Comparison of ENCODE assay signal across 28 mouse cellular contexts in genomic region chr16:45610267-45610666, GRCm38 (mm10). TPM values are rescaled to one million over a fixed set of nuclear protein-coding genes. Genes with fewer than 3 reads are reported as not detected.
DNase-seq lines count a peak whose midpoint lies in the region; ATAC-seq and TF ChIP-seq lines count a peak whose summit lies in the region.
"Had no signal": no experiment of that assay in that cellular context is flagged by ENCODE, and none has a peak within 500 bp of the region (broad histone marks: within the 10 kb centered on the region; RNA-seq: fewer than 3 reads in every experiment).

Gene Gcsam (plus strand): TSS chr16:45610380.

- 16% methylated on average over 4 of the region's 4 CpGs for WGBS in liver, embryonic 16.5 days (ENCODE audit: insufficient replicate concordance)
- 46% methylated on average over 4 of the region's 4 CpGs for WGBS in liver, embryonic 11.5 days
- 49% methylated on average over 4 of the region's 4 CpGs for WGBS in intestine, embryonic 15.5 days
- 27% methylated on average over 4 of the region's 4 CpGs for WGBS in small intestine, adult 2 months
- 83% methylated on average over 4 of the region's 4 CpGs for WGBS in forebrain, embryonic 16.5 days

- H3K4me1 ChIP-seq in liver, embryonic 16.5 days (ENCODE audit: control insufficient read depth, low read depth, low read length): no peaks in the 10 kb centered on the region; the same call in none of the 2 replicates
- peaks cover 3% of the 10 kb centered on the region; the same call in 1 of the 2 replicates for H3K4me1 ChIP-seq in liver, embryonic 11.5 days (replicated peaks; ENCODE audit: control insufficient read depth, insufficient read depth, low read length)
- peaks cover 5% of the 10 kb centered on the region; the same call in 1 of the 2 replicates for H3K4me1 ChIP-seq in intestine, embryonic 15.5 days (replicated peaks)
- peaks cover 7% of the 10 kb centered on the region; the same call in 1 of the 2 replicates for H3K4me1 ChIP-seq in small intestine, adult 2 months (ENCODE audit: control insufficient read depth, insufficient read depth, insufficient read length, low read length)
- H3K4me1 ChIP-seq in forebrain, embryonic 16.5 days (replicated peaks; ENCODE audit: control insufficient read depth, insufficient read depth, low read length): no peaks in the 10 kb centered on the region
- H3K4me1 ChIP-seq: forebrain, embryonic 12.5 days; hindbrain, embryonic 12.5 days; midbrain, embryonic 15.5 days had no signal

- peak within 1 kb of the TSS; percentile 48; the same call in 1 of the 2 replicates for H3K27ac ChIP-seq in liver, embryonic 16.5 days (ENCODE audit: low read length)
- H3K27ac ChIP-seq in liver, embryonic 11.5 days (ENCODE audit: low read depth, low read length): no peak within 1 kb of the TSS
- no peak within 1 kb of the TSS for H3K27ac ChIP-seq in intestine, embryonic 15.5 days
- H3K27ac ChIP-seq in small intestine, adult 2 months (ENCODE audit: insufficient read depth, low read depth, low read length): peak within 1 kb of the TSS; percentile 40; the same call in 1 of the 2 replicates
- H3K27ac ChIP-seq in forebrain, embryonic 16.5 days (ENCODE audit: low read length): no peak within 1 kb of the TSS
- H3K27ac ChIP-seq: forebrain, embryonic 12.5 days; hindbrain, embryonic 12.5 days; liver, embryonic 14.5 days; macrophage; midbrain, embryonic 15.5 days had no signal

- no peak within 1 kb of the TSS for H3K4me2 ChIP-seq in liver, embryonic 16.5 days (ENCODE audit: low read depth, low read length)
- H3K4me2 ChIP-seq in liver, embryonic 11.5 days: no peak within 1 kb of the TSS
- no peak within 1 kb of the TSS for H3K4me2 ChIP-seq in intestine, embryonic 15.5 days (replicated peaks)
- H3K4me2 ChIP-seq in forebrain, embryonic 16.5 days (ENCODE audit: low read length): no peak within 1 kb of the TSS
- H3K4me2 ChIP-seq: forebrain, embryonic 12.5 days; hindbrain, embryonic 12.5 days; midbrain, embryonic 15.5 days had no signal

- no peak within 1 kb of the TSS for H3K9ac ChIP-seq in liver, embryonic 16.5 days (ENCODE audit: low read depth, low read length)
- H3K9ac ChIP-seq in liver, embryonic 11.5 days (ENCODE audit: low read depth, low read length): no peak within 1 kb of the TSS
- no peak within 1 kb of the TSS for H3K9ac ChIP-seq in intestine, embryonic 15.5 days
- no peak within 1 kb of the TSS for H3K9ac ChIP-seq in forebrain, embryonic 16.5 days (replicated peaks; ENCODE audit: low read depth, low read length)
- H3K9ac ChIP-seq: forebrain, embryonic 12.5 days; hindbrain, embryonic 12.5 days; liver, embryonic 14.5 days; midbrain, embryonic 15.5 days had no signal

- H3K36me3 ChIP-seq in liver, embryonic 16.5 days (ENCODE audit: control insufficient read depth, insufficient read depth): no peaks in the 10 kb centered on the region
- no peaks in the 10 kb centered on the region for H3K36me3 ChIP-seq in liver, embryonic 11.5 days (ENCODE audit: control insufficient read depth, insufficient read depth, low read length)
- no peaks in the 10 kb centered on the region for H3K36me3 ChIP-seq in intestine, embryonic 15.5 days
- no peaks in the 10 kb centered on the region for H3K36me3 ChIP-seq in small intestine, adult 2 months (ENCODE audit: control insufficient read depth, insufficient read depth, low read length)
- no peaks in the 10 kb centered on the region for H3K36me3 ChIP-seq in forebrain, embryonic 16.5 days (ENCODE audit: control insufficient read depth, insufficient read depth)
- H3K36me3 ChIP-seq: forebrain, embryonic 12.5 days; hindbrain, embryonic 12.5 days; midbrain, embryonic 15.5 days had no signal

- no peak within 1 kb of the TSS for H3K4me3 ChIP-seq in liver, embryonic 16.5 days (ENCODE audit: low read depth, low read length)
- H3K4me3 ChIP-seq in liver, embryonic 11.5 days (ENCODE audit: low read depth, low read length): no peak within 1 kb of the TSS
- no peak within 1 kb of the TSS for H3K4me3 ChIP-seq in intestine, embryonic 15.5 days (replicated peaks)
- no peak within 1 kb of the TSS for H3K4me3 ChIP-seq in small intestine, adult 2 months (ENCODE audit: low read depth, low read length)
- no peak within 1 kb of the TSS for H3K4me3 ChIP-seq in forebrain, embryonic 16.5 days (replicated peaks; ENCODE audit: low read length)
- H3K4me3 ChIP-seq: forebrain, embryonic 12.5 days; hindbrain, embryonic 12.5 days; midbrain, embryonic 15.5 days; myocyte had no signal

- no peaks in the 10 kb centered on the region for H3K9me3 ChIP-seq in liver, embryonic 16.5 days (replicated peaks; ENCODE audit: control insufficient read depth, low read length)
- H3K9me3 ChIP-seq in liver, embryonic 11.5 days (ENCODE audit: control insufficient read depth, low read length): no peaks in the 10 kb centered on the region
- no peaks in the 10 kb centered on the region for H3K9me3 ChIP-seq in intestine, embryonic 15.5 days
- no peaks in the 10 kb centered on the region for H3K9me3 ChIP-seq in forebrain, embryonic 16.5 days (ENCODE audit: control insufficient read depth, low read length)
- H3K9me3 ChIP-seq: forebrain, embryonic 12.5 days; hindbrain, embryonic 12.5 days; midbrain, embryonic 15.5 days had no signal

- no peak for ATAC-seq in liver, embryonic 16.5 days (ENCODE audit: low read depth)
- ATAC-seq in liver, embryonic 11.5 days (replicated peaks; ENCODE audit: low FRiP score): no peak
- peak; percentile 55 for ATAC-seq in common myeloid progenitor, adult 5-6 weeks (replicated peaks; ENCODE audit: low read depth, poor library complexity, severe bottlenecking)
- peak; percentile 71 for ATAC-seq in intestine, embryonic 15.5 days
- no peak for ATAC-seq in forebrain, embryonic 16.5 days
- ATAC-seq: midbrain, embryonic 15.5 days had no signal

- DNase-seq in liver, embryonic 11.5 days (ENCODE audit: low spot score): no peak
- DNase-seq in layer of hippocampus, postnatal 10 days (ENCODE audit: low spot score in 2 of 2): no peak
- no peak for DNase-seq in embryo, embryonic 10 days (ENCODE audit: low spot score)
- DNase-seq: adrenal gland, postnatal 36 days; cerebellum, adult 11-12 months; cerebellum, postnatal 14 days; gastrocnemius, postnatal 25 days; kidney, adult 11 months; kidney, postnatal 10 days; left cerebral cortex, postnatal 4 days; spleen, adult 18-20 months; thymus, postnatal 14 days had no signal

- TF ChIP-seq CTCF in small intestine, adult 2 months (IDR thresholded peaks at IDR 0.05; ENCODE audit: extremely low read depth, insufficient read length, insufficient replicate concordance, low read depth, low read length): no peak

- TF ChIP-seq POLR2A in small intestine, adult 2 months (IDR thresholded peaks at IDR 0.05; ENCODE audit: low read depth, low read length): no peak

- no peaks in the 10 kb centered on the region for H3K27me3 ChIP-seq in liver, embryonic 16.5 days (ENCODE audit: control insufficient read depth, insufficient read depth, low read depth, low read length)
- H3K27me3 ChIP-seq in liver, embryonic 11.5 days (replicated peaks; ENCODE audit: control insufficient read depth, insufficient read depth, low read length): no peaks in the 10 kb centered on the region
- no peaks in the 10 kb centered on the region for H3K27me3 ChIP-seq in intestine, embryonic 15.5 days (replicated peaks)
- no peaks in the 10 kb centered on the region for H3K27me3 ChIP-seq in small intestine, adult 2 months (ENCODE audit: control insufficient read depth, insufficient read depth, low read length)
- H3K27me3 ChIP-seq in forebrain, embryonic 16.5 days (replicated peaks; ENCODE audit: control insufficient read depth, insufficient read depth, low read length): no peaks in the 10 kb centered on the region
- H3K27me3 ChIP-seq: forebrain, embryonic 12.5 days; hindbrain, embryonic 12.5 days; midbrain, embryonic 15.5 days had no signal

RNA-seq across cellular contexts. Expression of gene Gcsam, which starts in this region (rescaled TPM):
- 1.8 and 1.9 TPM in 2 replicates for polyA plus RNA-seq in liver, embryonic 16.5 days (2015; fragmentation: Nextera tagmentation; extraction: Ambion mirVana)
- 1.6 and 2.0 TPM in 2 replicates for polyA plus RNA-seq in liver, embryonic 11.5 days (2014; fragmentation: Nextera tagmentation; extraction: Ambion mirVana)
- total RNA-seq in common myeloid progenitor, adult 5-6 weeks (2017): 1.2 and 1.7 TPM in 2 replicates
- 0.10 and 0.14 TPM in 2 replicates for polyA plus RNA-seq in intestine, embryonic 15.5 days (2015; fragmentation: Nextera tagmentation; extraction: Ambion mirVana)
- polyA plus RNA-seq in small intestine, adult 2 months (2012; rRNA removed): 0.06 and 0.11 TPM in 2 replicates
- not detected for total RNA-seq in layer of hippocampus, postnatal 10 days (2021)
- 0.07 TPM in 1 of 2 replicates, not detected in the other for polyA plus RNA-seq in forebrain, embryonic 16.5 days (2015; fragmentation: Nextera tagmentation; extraction: Ambion mirVana)
- total RNA-seq: layer of hippocampus, adult 18-20 months; left cerebral cortex, adult 18-20 months; left cerebral cortex, postnatal 4 days had no signal
- polyA plus RNA-seq: C2C12; forebrain, embryonic 12.5 days; frontal cortex, adult 2 months; hindbrain, embryonic 12.5 days; midbrain, embryonic 15.5 days; myocyte; neural tube, embryonic 14.5 days had no signal

Comparison
In these comparisons a context has a peak if more than half of its experiments do, and no peak if none do; other contexts are left out.
1. H3K27ac ChIP-seq: peak in liver, embryonic 16.5 days (single experiment) and small intestine, adult 2 months (single experiment); none in liver, embryonic 11.5 days (single experiment), intestine, embryonic 15.5 days (single experiment) and forebrain, embryonic 16.5 days (single experiment).
2. Peak in ATAC-seq in intestine, embryonic 15.5 days; RNA of the gene not detected or under 1 TPM.